Mouse (Mus musculus) midbrain, embryonic 14.5 days (tissue): Measurements from ENCODE around the gene Ewsr1. TPM values are rescaled to one million over a fixed set of nuclear protein-coding genes. Genes with fewer than 3 reads are reported as not detected.

Experiments
- ATAC-seq: fragments of 200-750 bp; cut with Nextera tagmentation; 2 replicates; pipeline ENCODE4 v1.8.0; 2017; ENCODE audit warnings: moderate number of reproducible peaks, moderate library complexity; ENCODE audit not compliant: low FRiP score, low TSS enrichment
- DNase-seq: peaks from one replicate; pipeline ENCODE4 v3.0.0-alpha.2; 2015
- H3K27ac ChIP-seq: fragments of 300-500 bp; sonication (generic); replicated peaks from 2 replicates; pipeline ENCODE4 v1.5.1; 2014; ENCODE audit warnings: mild to moderate bottlenecking, low read depth, low read length, moderate library complexity
- H3K27me3 ChIP-seq: fragments of 300-500 bp; sonication (generic); 2 replicates; pipeline ENCODE4 v1.6.1; 2014; ENCODE audit warnings: low read length, control low read depth, mixed read lengths; ENCODE audit not compliant: control insufficient read depth, insufficient read depth
- H3K36me3 ChIP-seq: fragments of 300-500 bp; sonication (generic); 2 replicates; pipeline ENCODE4 v1.6.1; 2014; ENCODE audit warnings: low read length, control low read depth; ENCODE audit not compliant: control insufficient read depth, insufficient read depth
- H3K4me1 ChIP-seq: fragments of 300-500 bp; sonication (generic); 2 replicates; pipeline ENCODE4 v1.6.1; 2014; ENCODE audit warnings: mild to moderate bottlenecking, antibody characterized with exemption, low read length, control low read depth; ENCODE audit not compliant: control insufficient read depth, insufficient read depth
- H3K4me2 ChIP-seq: fragments of 300-500 bp; sonication (generic); 2 replicates; pipeline ENCODE4 v1.6.1; 2014; ENCODE audit warnings: mild to moderate bottlenecking, low read length, moderate library complexity
- H3K4me3 ChIP-seq: fragments of 300-500 bp; sonication (generic); replicated peaks from 2 replicates; pipeline ENCODE4 v1.5.1; 2014; ENCODE audit warnings: low read depth, low read length
- H3K9ac ChIP-seq: fragments of 300-500 bp; sonication (generic); replicated peaks from 2 replicates; pipeline ENCODE4 v1.6.1; 2014; ENCODE audit warnings: mild to moderate bottlenecking, low read length, moderate library complexity
- H3K9me3 ChIP-seq: fragments of 300-500 bp; sonication (generic); 2 replicates; pipeline ENCODE4 v1.6.1; 2016; ENCODE audit warnings: low read length, control low read depth, mixed read lengths; ENCODE audit not compliant: control insufficient read depth
- WGBS: fragments of 180-500 bp; shearing (Covaris S2); extraction: QIAGEN DNeasy Blood & Tissue Kit; methylation state at CpG from one replicate; pipeline ENCODE4 v1.1.7; 2014; 5-methylcytosine and 5-hydroxymethylcytosine counted together
- polyA plus RNA-seq: library from polyadenylated mRNA; unstranded; fragments of >200 nt; fragmentation: Nextera tagmentation; extraction: Ambion mirVana; gene quantifications from 2 replicates; pipeline ENCODE4 v1.2.1, GENCODE M21; 2014

Gene Ewsr1
- polyA plus RNA-seq, 1 experiment from 2014 or later = 346 TPM

GRCm38 (mm10) chr11:5062860-5063505 lies 36.1 kb downstream of the Ewsr1 start:
- ATAC-seq (no peak), DNase-seq (no peak)
- peak overlapping the region; percentile 12; the same call in 1 of the 2 replicates for H3K4me2 ChIP-seq
- 63% methylated on average over 13 of the region's 13 CpGs for WGBS
- peaks cover 40% of the 10 kb centered on the region for H3K4me1 ChIP-seq
- peaks cover 7% of the 10 kb centered on the region; the same call in 1 of the 2 replicates for H3K36me3 ChIP-seq
- no peak overlapping the region for H3K27ac ChIP-seq
- H3K4me3 ChIP-seq = no peak overlapping the region
- no peak overlapping the region for H3K9ac ChIP-seq
- no peaks in the 10 kb centered on the region for H3K9me3 ChIP-seq
- peaks cover 66% of the 10 kb centered on the region for H3K27me3 ChIP-seq

GRCm38 (mm10) chr11:5062326-5062725 lies 36.7 kb downstream of the Ewsr1 start:
- DNase-seq (no peak), ATAC-seq (no peak)
- H3K4me3 ChIP-seq = peak overlapping the region; percentile 29
- H3K9ac ChIP-seq = peak overlapping the region; percentile 36
- H3K4me2 ChIP-seq = peak overlapping the region; percentile 59
- WGBS = 14% methylated on average over 13 of the region's 13 CpGs
- H3K9me3 ChIP-seq = no peaks in the 10 kb centered on the region
- peaks cover 73% of the 10 kb centered on the region for H3K27me3 ChIP-seq
- H3K27ac ChIP-seq = no peak overlapping the region
- H3K36me3 ChIP-seq = 0 out of 2 replicates have a peak, but pooled peaks cover 5% of the 10 kb centered on the region
- peaks cover 45% of the 10 kb centered on the region for H3K4me1 ChIP-seq

- WGBS = 3% methylated on average over 60 of the region's 62 CpGs
- H3K27ac ChIP-seq = no peak overlapping the region
- H3K4me2 ChIP-seq = peak overlapping the region; percentile 59
- peaks cover 80% of the 10 kb centered on the region for H3K27me3 ChIP-seq
- 0 out of 2 replicates have a peak, but pooled peaks cover 5% of the 10 kb centered on the region for H3K36me3 ChIP-seq
- H3K9me3 ChIP-seq = no peaks in the 10 kb centered on the region
- peak overlapping the region; percentile 29 for H3K4me3 ChIP-seq
- ATAC-seq (peak; percentile 8; the same call in 1 of the 2 replicates), DNase-seq (peak; percentile 76)
- H3K9ac ChIP-seq = peak overlapping the region; percentile 36
- H3K4me1 ChIP-seq = peaks cover 45% of the 10 kb centered on the region
These were observed 37.5 kb downstream of the Ewsr1 start for GRCm38 (mm10) chr11:5061413-5062139.

- no peak overlapping the region for H3K9ac ChIP-seq
- DNase-seq (no peak), ATAC-seq (no peak)
- WGBS = 48% methylated on average over 28 of the region's 28 CpGs
- 0 out of 2 replicates have a peak, but pooled peaks cover 5% of the 10 kb centered on the region for H3K36me3 ChIP-seq
- H3K4me3 ChIP-seq = peak overlapping the region; percentile 29
- H3K27ac ChIP-seq = no peak overlapping the region
- peak overlapping the region; percentile 59 for H3K4me2 ChIP-seq
- H3K27me3 ChIP-seq = peaks cover 83% of the 10 kb centered on the region
- H3K9me3 ChIP-seq = no peaks in the 10 kb centered on the region
- H3K4me1 ChIP-seq = peaks cover 50% of the 10 kb centered on the region
These were observed 38.2 kb downstream of the Ewsr1 start for GRCm38 (mm10) chr11:5060756-5061412.

GRCm38 (mm10) chr11:5059704-5060156 lies 39.3 kb downstream of the Ewsr1 start:
- 8% methylated on average over 27 of the region's 27 CpGs for WGBS
- H3K4me3 ChIP-seq = no peak overlapping the region

GRCm38 (mm10) chr11:5059230-5059629 lies 39.8 kb downstream of the Ewsr1 start:
- DNase-seq = no peak
- no peak for ATAC-seq
- Histone ChIP-seq H3K4me1 (peaks cover 44% of the 10 kb centered on the region), H3K9me3 (no peaks in the 10 kb centered on the region), H3K4me2 (no peak overlapping the region), H3K9ac (no peak overlapping the region), H3K4me3 (no peak overlapping the region), H3K27ac (no peak overlapping the region), H3K27me3 (peaks cover 83% of the 10 kb centered on the region), H3K36me3 (0 out of 2 replicates have a peak, but pooled peaks cover 5% of the 10 kb centered on the region)
- 25% methylated on average over 14 of the region's 14 CpGs for WGBS

More at GRCm38 (mm10) chr11:5059704-5060156, 39.3 kb downstream of the Ewsr1 start:
- peak; percentile 74 for DNase-seq
- Histone ChIP-seq H3K4me1 (peaks cover 49% of the 10 kb centered on the region), H3K4me2 (no peak overlapping the region), H3K27me3 (peaks cover 88% of the 10 kb centered on the region), H3K9me3 (no peaks in the 10 kb centered on the region), H3K9ac (no peak overlapping the region), H3K27ac (no peak overlapping the region), H3K36me3 (0 out of 2 replicates have a peak, but pooled peaks cover 5% of the 10 kb centered on the region)
- ATAC-seq = no peak

- ATAC-seq (no peak), DNase-seq (no peak)
- WGBS = 33% methylated on average over 9 of the region's 9 CpGs
- Histone ChIP-seq H3K27me3 (peaks cover 79% of the 10 kb centered on the region), H3K9ac (no peak overlapping the region), H3K9me3 (no peaks in the 10 kb centered on the region), H3K27ac (no peak overlapping the region), H3K36me3 (0 out of 2 replicates have a peak, but pooled peaks cover 5% of the 10 kb centered on the region), H3K4me1 (peaks cover 39% of the 10 kb centered on the region), H3K4me3 (no peak overlapping the region), H3K4me2 (no peak overlapping the region)
These were observed 40.3 kb downstream of the Ewsr1 start for GRCm38 (mm10) chr11:5058783-5059182.

GRCm38 (mm10) chr11:5057856-5058641 lies 41.0 kb downstream of the Ewsr1 start, which contains the start of gene Rasl10a:
Gene Rasl10a, plus strand, starts transcription at chr11:5058128.
- peak within 1 kb of the TSS; percentile 83 for H3K4me2 ChIP-seq
- peaks cover 38% of the 10 kb centered on the region for H3K4me1 ChIP-seq
- peak within 1 kb of the TSS; percentile 43 for H3K4me3 ChIP-seq
- DNase-seq (peak; percentile 55), ATAC-seq (no peak)
- H3K9me3 ChIP-seq = no peaks in the 10 kb centered on the region
- peak within 1 kb of the TSS; percentile 50 for H3K9ac ChIP-seq
- H3K27me3 ChIP-seq = peaks cover 71% of the 10 kb centered on the region
- 0 out of 2 replicates have a peak, but pooled peaks cover 5% of the 10 kb centered on the region for H3K36me3 ChIP-seq
- H3K27ac ChIP-seq = no peak within 1 kb of the TSS
- 2% methylated on average over 68 of the region's 77 CpGs for WGBS
